Mouse (Mus musculus) heart, adult 2 months (tissue): ENCODE results near the gene Pigh. TPM values are rescaled to one million over a fixed set of nuclear protein-coding genes. Genes with fewer than 3 reads are reported as not detected.

Experiments
- DNase-seq, 2 experiments: peaks; one replicate each; pipeline ENCODE4 v3.0.0; 2021
- H3K27ac ChIP-seq: fragments of 200-600 bp; 2 replicates; pipeline ENCODE4 v1.8.1; 2022
- H3K27me3 ChIP-seq: fragments of 200-500 bp; 2 replicates; pipeline ENCODE4 v1.6.1; 2012; ENCODE audit warnings: mild to moderate bottlenecking, low read length, inconsistent platforms, mixed read lengths; ENCODE audit not compliant: control insufficient read depth, insufficient read depth
- H3K36me3 ChIP-seq: fragments of 200-500 bp; 2 replicates; pipeline ENCODE4 v1.6.1; 2012; ENCODE audit warnings: low read length, inconsistent platforms; ENCODE audit not compliant: control insufficient read depth, insufficient read depth
- H3K4me1 ChIP-seq: fragments of 200-500 bp; 2 replicates; pipeline ENCODE4 v1.6.1; 2011; ENCODE audit warnings: low read length; ENCODE audit not compliant: control insufficient read depth, insufficient read depth
- H3K4me3 ChIP-seq: fragments of 200-600 bp; 2 replicates; pipeline ENCODE4 v1.8.1; 2022
- H3K79me2 ChIP-seq: fragments of 200-500 bp; replicated peaks from 2 replicates; pipeline ENCODE4 v1.6.1; 2012; ENCODE audit warnings: mild to moderate bottlenecking, inconsistent platforms, low read length, moderate library complexity, mixed read lengths; ENCODE audit not compliant: control insufficient read depth, insufficient read depth
- H3K9ac ChIP-seq: fragments of 200-500 bp; 2 replicates; pipeline ENCODE4 v1.6.1; 2012; ENCODE audit warnings: low read depth, mild to moderate bottlenecking, control low read depth, inconsistent platforms, low read length, mixed read lengths
- CTCF ChIP-seq: fragments of 200-600 bp; IDR thresholded peaks from 2 replicates; pipeline ENCODE4 v1.8.1; 2022; ENCODE audit warnings: antibody characterized with exemption, mild to moderate bottlenecking, moderate library complexity
- EP300 ChIP-seq: fragments of 200-500 bp; IDR thresholded peaks from 2 replicates; pipeline ENCODE4 v1.6.1; 2011; ENCODE audit warnings: low read depth, low read length, control low read depth; ENCODE audit not compliant: insufficient read depth
- POLR2A ChIP-seq: fragments of 200-500 bp; IDR thresholded peaks from 2 replicates; pipeline ENCODE4 v1.6.1; 2011; ENCODE audit warnings: mild to moderate bottlenecking, low read depth, low read length, control low read depth; ENCODE audit not compliant: insufficient read depth
- WGBS: fragments of 180-500 bp; shearing (Covaris S2); methylation state at CpG from one replicate; pipeline ENCODE4 v1.1.7; 2018; 5-methylcytosine and 5-hydroxymethylcytosine counted together
- intact Hi-C: fragments of 180-260 bp; cut with DNase I; formaldehyde crosslinking; loops from one replicate; pipeline ENCODE4 v1.15.1; 2025
- polyA plus RNA-seq: library from polyadenylated mRNA; depleted of rRNA; stranded (reverse); fragments of >200 nt; gene quantifications from 2 replicates; pipeline ENCODE4 v1.2.3, GENCODE M21; 2012; rRNA removed
- total RNA-seq, 2 experiments: library from RNA; stranded (reverse); gene quantifications; 2 replicates each; pipeline ENCODE4 v1.2.3; 2021

Pigh gene
- total and polyA plus RNA-seq, 3 experiments, result 3.4 to 4.6 (median 4.4) TPM

- no peak overlapping the region for H3K9ac ChIP-seq
- no peaks in the 10 kb centered on the region for H3K4me1 ChIP-seq
- H3K79me2 ChIP-seq, result no peaks in the 10 kb centered on the region
- no peak overlapping the region for H3K4me3 ChIP-seq
- intact Hi-C loops, result no loop called here
- H3K27me3 ChIP-seq, result no peaks in the 10 kb centered on the region
- no peaks in the 10 kb centered on the region for H3K36me3 ChIP-seq
- no peak for DNase-seq
- no peak for TF ChIP-seq CTCF
- no peak for TF ChIP-seq EP300
- no peak for TF ChIP-seq POLR2A
- no peak overlapping the region for H3K27ac ChIP-seq
These were observed 48.0 kb downstream of the Pigh start for GRCm38 (mm10) chr12:79041436-79041835.

DNA sequence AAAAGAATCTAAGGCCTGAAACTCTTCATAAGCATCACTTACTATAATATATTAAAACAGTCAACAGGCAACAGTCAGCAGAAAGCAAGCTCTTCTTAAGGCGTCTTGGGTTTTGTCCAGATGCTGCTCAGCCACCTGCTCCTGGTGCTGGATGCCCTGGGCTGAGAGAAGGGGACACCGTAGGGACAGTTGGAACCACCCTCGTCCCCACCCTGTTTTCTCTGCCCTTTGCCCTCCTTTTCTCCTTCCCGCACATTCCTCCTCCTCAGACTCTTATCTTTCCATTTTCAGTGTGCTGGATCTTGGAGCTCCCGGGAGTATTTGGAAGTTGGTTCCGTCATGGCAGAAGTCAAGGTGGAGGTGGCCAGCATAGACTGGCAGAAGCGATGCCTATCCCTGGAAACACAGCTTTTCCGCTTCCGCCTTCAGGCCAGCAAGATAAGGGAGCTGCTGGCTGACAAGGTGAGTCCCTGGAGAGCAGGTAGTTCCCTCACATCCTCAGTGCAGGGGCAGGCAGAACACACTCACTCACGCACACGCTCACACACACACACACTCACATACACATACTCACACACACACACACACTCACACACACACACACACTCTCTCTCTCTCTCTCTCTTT lies 49.1 kb downstream of the Pigh start:
- WGBS, result 73% methylated on average over 11 of the region's 11 CpGs
- DNase-seq, result no peak
- intact Hi-C loops, result no loop called here
- no peak overlapping the region for H3K4me3 ChIP-seq
- TF ChIP-seq CTCF (no peak), EP300 (no peak), POLR2A (no peak)
- no peaks in the 10 kb centered on the region for H3K4me1 ChIP-seq
- no peaks in the 10 kb centered on the region for H3K27me3 ChIP-seq
- H3K27ac ChIP-seq, result no peak overlapping the region
- no peaks in the 10 kb centered on the region for H3K36me3 ChIP-seq
- H3K9ac ChIP-seq, result no peak overlapping the region
- no peaks in the 10 kb centered on the region for H3K79me2 ChIP-seq

DNA sequence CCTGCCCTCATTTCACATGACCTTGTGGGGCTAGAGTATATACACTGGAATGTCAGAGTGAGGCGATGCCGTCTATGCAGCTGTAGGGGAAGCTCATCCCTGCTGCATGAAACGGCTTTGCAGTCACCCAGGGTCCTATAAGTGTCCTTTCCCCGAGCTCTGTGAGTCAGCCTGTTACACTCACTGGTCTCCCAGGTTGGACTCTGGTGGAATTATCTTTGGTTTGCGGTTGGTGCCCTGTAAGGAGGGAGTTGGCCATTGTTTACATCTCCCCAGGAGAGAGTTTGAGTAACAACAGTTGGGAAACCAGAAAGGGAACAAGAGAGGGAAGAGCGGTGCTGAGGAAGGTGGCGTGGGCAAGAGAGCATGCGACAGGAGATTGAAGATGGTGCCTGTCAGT lies 49.7 kb downstream of the Pigh start:
- H3K36me3 ChIP-seq, result no peaks in the 10 kb centered on the region
- DNase-seq, result no peak
- TF ChIP-seq POLR2A, result no peak
- TF ChIP-seq CTCF, result no peak
- TF ChIP-seq EP300, result no peak
- H3K4me1 ChIP-seq, result no peaks in the 10 kb centered on the region
- no peak overlapping the region for H3K27ac ChIP-seq
- H3K27me3 ChIP-seq, result no peaks in the 10 kb centered on the region
- H3K4me3 ChIP-seq, result no peak overlapping the region
- intact Hi-C loops, result no loop called here
- H3K9ac ChIP-seq, result no peak overlapping the region
- 83% methylated on average over 8 of the region's 8 CpGs for WGBS
- no peaks in the 10 kb centered on the region for H3K79me2 ChIP-seq

- no peak for DNase-seq
- Histone ChIP-seq H3K36me3 (no peaks in the 10 kb centered on the region), H3K9ac (no peak overlapping the region), H3K4me3 (no peak overlapping the region), H3K79me2 (no peaks in the 10 kb centered on the region), H3K27me3 (no peaks in the 10 kb centered on the region), H3K4me1 (no peaks in the 10 kb centered on the region), H3K27ac (no peak overlapping the region)
- intact Hi-C loops, result no loop called here
- WGBS, result 39% methylated on average over 3 of the region's 3 CpGs
- TF ChIP-seq EP300 (no peak), POLR2A (no peak), CTCF (no peak)
These were observed 54.1 kb downstream of the Pigh start for GRCm38 (mm10) chr12:79035349-79035748.

- intact Hi-C loops, result no loop called here
- 98% methylated on average over 2 of the region's 2 CpGs for WGBS
- no peak overlapping the region for H3K27ac ChIP-seq
These were observed 55.1 kb downstream of the Pigh start for GRCm38 (mm10) chr12:79034331-79034730.

More at GRCm38 (mm10) chr12:79034331-79034730, 55.1 kb downstream of the Pigh start:
- no peak for TF ChIP-seq EP300
- no peak for TF ChIP-seq POLR2A
- no peak for TF ChIP-seq CTCF
- H3K4me1 ChIP-seq, result no peaks in the 10 kb centered on the region
- H3K79me2 ChIP-seq, result no peaks in the 10 kb centered on the region
- no peaks in the 10 kb centered on the region for H3K27me3 ChIP-seq
- H3K4me3 ChIP-seq, result no peak overlapping the region
- no peaks in the 10 kb centered on the region for H3K36me3 ChIP-seq
- H3K9ac ChIP-seq, result no peak overlapping the region
- DNase-seq, result no peak

Other genes starting within 250 kb of the Pigh start
- gene Atp6v1d, start 228.0 kb downstream of the Pigh start, total RNA-seq, result 10 to 100 TPM; 72.8 to 79.8 TPM
- 31.8 and 64.5 TPM in 2 replicates for gene Atp6v1d, start 228.0 kb downstream of the Pigh start, polyA plus RNA-seq
- 10 to 100 TPM; 54.6 to 55.0 TPM for gene Eif2s1, start 227.8 kb downstream of the Pigh start, total RNA-seq
- 11.8 and 21.2 TPM in 2 replicates for gene Eif2s1, start 227.8 kb downstream of the Pigh start, polyA plus RNA-seq
- under 1 TPM; 0.27 to 0.29 TPM for gene Plek2, start 182.7 kb downstream of the Pigh start, total RNA-seq
- 0.10 and 0.41 TPM in 2 replicates for gene Plek2, start 182.7 kb downstream of the Pigh start, polyA plus RNA-seq
- gene Tmem229b, start 82.0 kb downstream of the Pigh start, total RNA-seq, result 1 to 10 TPM; 3.2 to 3.3 TPM
- 4.2 and 9.8 TPM in 2 replicates for gene Tmem229b, start 82.0 kb downstream of the Pigh start, polyA plus RNA-seq
- gene Plekhh1, start 60.5 kb downstream of the Pigh start, total RNA-seq, result 1 to 10 TPM; 1.4 to 1.7 TPM
- 1.8 and 2.8 TPM in 2 replicates for gene Plekhh1, start 60.5 kb downstream of the Pigh start, polyA plus RNA-seq
- not detected for gene Arg2, start 41.1 kb upstream of the Pigh start, total RNA-seq
- gene Arg2, start 41.1 kb upstream of the Pigh start, polyA plus RNA-seq, result 0.16 TPM in 1 of 2 replicates, not detected in the other
- 100 to 1,000 TPM; 100 to 103 TPM for gene Vti1b, start 83.0 kb upstream of the Pigh start, total RNA-seq
- gene Vti1b, start 83.0 kb upstream of the Pigh start, polyA plus RNA-seq, result 37.3 and 47.7 TPM in 2 replicates
- 1 to 10 TPM; 2.3 to 3.2 TPM for gene Rdh11, start 102.6 kb upstream of the Pigh start, total RNA-seq
- gene Rdh11, start 102.6 kb upstream of the Pigh start, polyA plus RNA-seq, result 1.6 and 4.2 TPM in 2 replicates
- under 1 TPM in 1 of 2 experiments, not detected in 1; 0.37 TPM for gene Rdh12, start 119.3 kb upstream of the Pigh start, total RNA-seq
- 0.67 and 0.72 TPM in 2 replicates for gene Rdh12, start 119.3 kb upstream of the Pigh start, polyA plus RNA-seq
- gene Zfyve26, start 206.7 kb upstream of the Pigh start, total RNA-seq, result 10 to 100 TPM; 14.3 to 14.8 TPM
- gene Zfyve26, start 206.7 kb upstream of the Pigh start, polyA plus RNA-seq, result 10.8 and 13.3 TPM in 2 replicates
- under 1 TPM; 0.47 to 0.50 TPM for gene Rad51b, start 207.6 kb upstream of the Pigh start, total RNA-seq
- 0.26 and 0.49 TPM in 2 replicates for gene Rad51b, start 207.6 kb upstream of the Pigh start, polyA plus RNA-seq